Mouse (Mus musculus) CH12.LX (cell line): ENCODE data around the gene Tubb5. TPM values are rescaled to one million over a fixed set of nuclear protein-coding genes. Genes with fewer than 3 reads are reported as not detected.

Experiments used
- DNase-seq: peaks from one replicate; pipeline ENCODE4 v3.0.0-alpha.2; 2013; ENCODE audit errors: extremely low read depth
- H3K27ac ChIP-seq: 2 replicates; pipeline ENCODE4 v1.5.1; 2012; ENCODE audit warnings: low read depth, mild to moderate bottlenecking, control low read depth, moderate library complexity; ENCODE audit not compliant: insufficient read depth
- H3K27me3 ChIP-seq: replicated peaks from 2 replicates; pipeline ENCODE3; 2012; ENCODE audit warnings: inconsistent platforms
- H3K36me3 ChIP-seq, 2 experiments: replicated peaks in 1 of 2; 2 replicates each; pipeline versions ENCODE3 to v1.6.1; 2012; ENCODE audit warnings: inconsistent platforms in 1 of 2, low read length in 1 of 2, mild to moderate bottlenecking in 1 of 2, mixed read lengths in 1 of 2, moderate library complexity in 1 of 2; ENCODE audit not compliant: control insufficient read depth in 1 of 2, insufficient read depth in 1 of 2
- H3K4me1 ChIP-seq, 2 experiments: 2 replicates each; pipeline ENCODE4 v1.6.1; 2012; ENCODE audit warnings: inconsistent platforms in 1 of 2, moderate library complexity in 1 of 2; ENCODE audit not compliant: insufficient read depth in 2 of 2, control insufficient read depth in 1 of 2
- H3K4me2 ChIP-seq: 2 replicates; pipeline ENCODE4 v1.6.1; 2012; ENCODE audit warnings: low read depth, mild to moderate bottlenecking, control low read depth; ENCODE audit not compliant: poor library complexity, insufficient read depth, severe bottlenecking
- H3K4me3 ChIP-seq, 3 experiments: fragments of 150-350 bp in 1 of 3; sonication (generic) in 1 of 3; replicated peaks in 1 of 3; 2 replicates each; pipeline versions ENCODE3 to v1.5.1; 2011 to 2012; ENCODE audit warnings: low read depth in 2 of 3, low read length in 2 of 3, mild to moderate bottlenecking in 2 of 3, moderate library complexity in 2 of 3, control low read depth in 1 of 3, improper control_type of control experiment in 1 of 3, inconsistent platforms in 1 of 3, mixed read lengths in 1 of 3; ENCODE audit not compliant: poor library complexity in 1 of 3
- H3K79me2 ChIP-seq: replicated peaks from 2 replicates; pipeline ENCODE4 v1.6.1; 2012; ENCODE audit warnings: mild to moderate bottlenecking, moderate library complexity; ENCODE audit not compliant: control insufficient read depth, poor library complexity, insufficient read depth, severe bottlenecking; ENCODE audit errors: extremely low read depth
- H3K9ac ChIP-seq: 2 replicates; pipeline ENCODE4 v1.6.1; 2012; ENCODE audit warnings: low read depth, mild to moderate bottlenecking, control low read depth, moderate library complexity; ENCODE audit not compliant: insufficient read depth
- H3K9me3 ChIP-seq: replicated peaks from 2 replicates; pipeline ENCODE3; 2012; ENCODE audit warnings: low read length, inconsistent platforms, mixed read lengths
- BHLHE40 ChIP-seq: IDR thresholded peaks from 2 replicates; pipeline ENCODE4 v1.6.1; 2011; ENCODE audit warnings: mild to moderate bottlenecking, low read depth, low read length, improper control_type of control experiment
- CHD1 ChIP-seq: IDR thresholded peaks from 2 replicates; pipeline ENCODE4 v1.6.1; 2012; ENCODE audit warnings: low read depth, low read length, improper control_type of control experiment, inconsistent platforms
- CHD2 ChIP-seq: IDR thresholded peaks from 2 replicates; pipeline ENCODE4 v1.6.1; 2011; ENCODE audit warnings: low read length, improper control_type of control experiment
- CTCF ChIP-seq, 2 experiments: IDR thresholded peaks in 1 of 2; conservative IDR thresholded peaks in 1 of 2; 2 replicates each; pipeline ENCODE4 v1.5.1; 2011 to 2012; ENCODE audit warnings: low read depth in 2 of 2, low read length in 2 of 2, improper control_type of control experiment in 1 of 2, inconsistent platforms in 1 of 2, mild to moderate bottlenecking in 1 of 2, moderate library complexity in 1 of 2
- E2F4 ChIP-seq: IDR thresholded peaks from 2 replicates; pipeline ENCODE4 v1.6.1; 2011; ENCODE audit warnings: low read depth, low read length, improper control_type of control experiment; ENCODE audit not compliant: insufficient replicate concordance
- ELF1 ChIP-seq: IDR thresholded peaks from 2 replicates; pipeline ENCODE4 v1.6.1; 2014; ENCODE audit warnings: low read depth, mild to moderate bottlenecking, inconsistent platforms, low read length, improper control_type of control experiment
- HCFC1 ChIP-seq: IDR thresholded peaks from 2 replicates; pipeline ENCODE4 v1.6.1; 2012; ENCODE audit warnings: low read depth, mild to moderate bottlenecking, inconsistent platforms, low read length, improper control_type of control experiment
- JUN ChIP-seq: IDR thresholded peaks from 2 replicates; pipeline ENCODE4 v1.6.1; 2011; ENCODE audit warnings: low read depth, mild to moderate bottlenecking, low read length, improper control_type of control experiment, moderate library complexity; ENCODE audit not compliant: insufficient read depth
- JUND ChIP-seq: conservative IDR thresholded peaks from 2 replicates; pipeline ENCODE4 v1.6.1; 2011; ENCODE audit warnings: low read depth, low read length, improper control_type of control experiment
- MAFK ChIP-seq: IDR thresholded peaks from 2 replicates; pipeline ENCODE4 v1.6.1; 2011; ENCODE audit warnings: low read length, improper control_type of control experiment; ENCODE audit not compliant: insufficient replicate concordance
- MAX ChIP-seq: IDR thresholded peaks from 2 replicates; pipeline ENCODE4 v1.6.1; 2011; ENCODE audit warnings: low read length, improper control_type of control experiment
- MAZ ChIP-seq: IDR thresholded peaks from 2 replicates; pipeline ENCODE4 v1.6.1; 2012; ENCODE audit warnings: low read depth, mild to moderate bottlenecking, inconsistent platforms, low read length, improper control_type of control experiment, moderate library complexity
- MEF2A ChIP-seq: IDR thresholded peaks from 2 replicates; pipeline ENCODE4 v1.6.1; 2014; ENCODE audit warnings: low read depth, mild to moderate bottlenecking, inconsistent platforms, low read length, improper control_type of control experiment, borderline replicate concordance
- PAX5 ChIP-seq: IDR thresholded peaks from 2 replicates; pipeline ENCODE4 v1.6.1; 2012; ENCODE audit warnings: low read length, inconsistent platforms, mixed read lengths
- POLR2A ChIP-seq: IDR thresholded peaks from 2 replicates; pipeline ENCODE4 v1.6.1; 2011; ENCODE audit warnings: low read depth, mild to moderate bottlenecking, improper control_type of control experiment, low read length
- POLR2AphosphoS2 ChIP-seq: IDR thresholded peaks from 2 replicates; pipeline ENCODE4 v1.6.1; 2011; ENCODE audit warnings: low read depth, low read length, improper control_type of control experiment
- SMC3 ChIP-seq: IDR thresholded peaks from 2 replicates; pipeline ENCODE4 v1.6.1; 2011; ENCODE audit warnings: low read depth, low read length, improper control_type of control experiment
- UBTF ChIP-seq: IDR thresholded peaks from 2 replicates; pipeline ENCODE4 v1.6.1; 2012; ENCODE audit warnings: low read depth, mild to moderate bottlenecking, inconsistent platforms, low read length, improper control_type of control experiment, moderate library complexity
- USF1 ChIP-seq: IDR thresholded peaks from 2 replicates; pipeline ENCODE4 v1.6.1; 2014; ENCODE audit warnings: low read depth, mild to moderate bottlenecking, inconsistent platforms, low read length, improper control_type of control experiment
- ZC3H11A ChIP-seq: IDR thresholded peaks from 2 replicates; pipeline ENCODE4 v1.6.1; 2012; ENCODE audit warnings: low read depth, mild to moderate bottlenecking, inconsistent platforms, low read length, improper control_type of control experiment
- ZNF384 ChIP-seq: IDR thresholded peaks from 2 replicates; pipeline ENCODE4 v1.6.1; 2012; ENCODE audit warnings: low read depth, low read length, improper control_type of control experiment, inconsistent platforms
- dilution Hi-C: fragments of 300-500 bp; cut with MboI; formaldehyde crosslinking; loops from 2 replicates; pipeline ENCODE4 v1.14.3; 2020; ENCODE audit warnings: low sequenced_read_pairs; ENCODE audit not compliant: extremely low pct_unique_long_range_greater_than_20kb, extremely low pct_ligation_motif_present
- in situ Hi-C: fragments of 300-500 bp; cut with MboI; formaldehyde crosslinking; loops from 3 replicates; pipeline ENCODE4 v1.14.3; 2019; ENCODE audit warnings: low sequenced_read_pairs, low pct_ligation_motif_present, low pct_unique_long_range_greater_than_20kb, mixed read lengths
- polyA plus RNA-seq: library from polyadenylated mRNA; unstranded; fragments of >175 nt; gene quantifications from 2 replicates; pipeline ENCODE4 v1.2.1, GENCODE M21; 2012; ENCODE audit warnings: low read depth; ENCODE audit not compliant: insufficient read length
- total RNA-seq, 2 experiments: library from RNA; depleted of rRNA; stranded (reverse); fragments of 300-350 nt in 1 of 2; fragments of >200 nt in 1 of 2; gene quantifications; 2 replicates each; pipeline ENCODE4 v1.2.3; 2012 to 2014

Gene Tubb5
- total and polyA plus RNA-seq, 3 experiments = 1,014 to 1,121 (median 1,053) TPM

DNA sequence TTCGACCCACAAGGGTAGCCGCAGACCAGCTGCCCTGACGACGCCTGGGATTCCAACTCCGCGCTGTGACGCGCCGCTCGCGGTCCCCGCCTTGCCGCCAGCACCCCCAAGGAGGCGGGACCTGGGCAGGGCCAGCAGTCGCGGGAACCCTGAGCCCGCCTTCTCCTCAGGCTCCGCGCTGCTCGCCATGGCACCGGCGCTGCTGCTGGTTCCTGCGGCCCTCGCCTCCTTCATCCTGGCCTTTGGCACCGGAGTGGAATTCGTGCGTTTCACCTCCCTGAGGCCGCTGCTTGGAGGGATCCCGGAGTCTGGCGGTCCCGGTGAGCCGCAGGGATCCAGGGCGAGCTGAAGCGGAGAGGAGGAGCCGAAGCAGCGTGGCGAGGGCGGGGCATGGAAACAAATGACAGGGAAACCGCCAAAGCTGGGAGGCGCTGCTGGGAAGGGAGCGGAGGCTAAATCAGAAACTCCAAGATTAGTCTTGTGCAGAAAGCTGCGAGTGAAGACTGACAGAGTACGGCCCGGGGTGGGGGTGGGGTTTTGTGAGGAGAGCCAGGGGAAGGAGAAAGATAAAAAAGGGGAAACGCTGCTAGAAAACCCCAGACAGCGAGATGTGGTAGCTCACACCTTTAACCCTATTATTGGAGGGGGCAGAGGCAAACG is 23.2 kb upstream of the Tubb5 start, which contains the start of gene Nrm (continued):
- 0 out of 2 replicates have a peak, but pooled peaks have one; percentile 5 for TF ChIP-seq CHD2
- no peak for TF ChIP-seq JUND
- TF ChIP-seq ZNF384 = no peak
- TF ChIP-seq HCFC1 = peak; percentile 9; the same call in 1 of the 2 replicates
- peak; percentile 74 for TF ChIP-seq MAZ
- TF ChIP-seq E2F4 = peak; percentile 76; the same call in 1 of the 2 replicates
- 0 out of 2 replicates have a peak, but pooled peaks have one; percentile 4 for TF ChIP-seq SMC3
- TF ChIP-seq MAX = peak; percentile 60; the same call in 1 of the 2 replicates
- no peak for TF ChIP-seq ZC3H11A
- TF ChIP-seq ELF1 = peak; percentile 22; the same call in 1 of the 2 replicates
- no peak for TF ChIP-seq PAX5
- TF ChIP-seq CTCF (conservative IDR thresholded peaks at IDR 0.05 in 1 of 2, IDR thresholded peaks at IDR 0.05 in 1 of 2; ENCODE audit: low read depth in 2 of 2, low read length in 2 of 2) = peak in 1 of 2 experiments; percentile 45; a peak in 2 of 4 replicates
- TF ChIP-seq CHD1 = no peak
- TF ChIP-seq JUN = no peak
- TF ChIP-seq MEF2A = 0 out of 2 replicates have a peak, but pooled peaks have one; percentile 13
- no peak for TF ChIP-seq POLR2AphosphoS2
- TF ChIP-seq MAFK = no peak
- TF ChIP-seq POLR2A = peak; percentile 77
- TF ChIP-seq USF1 = no peak
- TF ChIP-seq, all 38 proteins: peak for 22

DNA sequence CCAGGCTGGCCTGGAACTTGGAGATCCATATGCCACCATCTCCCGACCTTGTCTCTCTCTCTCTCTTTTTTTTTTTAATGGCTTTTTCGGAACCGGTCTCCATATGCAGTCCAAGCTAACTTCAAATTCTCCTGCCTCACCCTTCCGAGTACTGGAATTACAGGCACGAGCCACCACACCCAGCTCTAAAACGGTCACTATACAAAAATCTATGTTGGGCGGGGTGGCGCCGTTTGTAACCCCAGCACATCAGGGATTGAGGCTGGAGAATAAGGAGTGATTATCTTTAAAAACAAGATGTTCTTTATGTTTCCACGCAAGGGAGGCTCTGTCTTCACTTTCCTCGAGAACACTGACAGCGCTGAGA is 22.7 kb upstream of the Tubb5 start:
- Histone ChIP-seq H3K27ac (no peak overlapping the region), H3K4me2 (peak overlapping the region; percentile 91), H3K27me3 (no peaks in the 10 kb centered on the region), H3K4me3 (peak overlapping the region in 1 of 3 experiments; percentile 52), H3K4me1 (peaks cover 0 to 21% of the 10 kb centered on the region in 2 experiments; a peak in 2 of 4 replicates), H3K36me3 (peaks cover 5 to 24% of the 10 kb centered on the region in 2 experiments)
- dilution Hi-C loops = no loop called here
- in situ Hi-C loops = loop anchor here (10.0 kb wide), 1 partner anchor 126 kb away; no protein-coding TSS in a partner anchor
- no peak for DNase-seq
- TF ChIP-seq BHLHE40 (peak; percentile 10; the same call in 1 of the 2 replicates), UBTF (no peak)
- TF ChIP-seq, all 38 proteins: peak for 1
- peak overlapping the region; percentile 20; the same call in 1 of the 2 replicates for H3K9ac ChIP-seq
- no peaks in the 10 kb centered on the region for H3K9me3 ChIP-seq
- H3K79me2 ChIP-seq = no peaks in the 10 kb centered on the region
